Mouse (Mus musculus) kidney, adult 2 months (tissue): Measurements from ENCODE around the gene Ankrd52. TPM values are rescaled to one million over a fixed set of nuclear protein-coding genes. Genes with fewer than 3 reads are reported as not detected.
A peak's percentile ranks its signal among the peaks of the same experiment; 100 is the strongest.
"Not testable (repeated sequence)": the region's sequence is repeated elsewhere in the genome, so short reads cannot be mapped to it uniquely, and the experiment has no call there.

ENCODE experiments used
- DNase-seq: peaks from one replicate; pipeline ENCODE4 v3.0.0; 2021
- H3K27ac ChIP-seq: fragments of 200-500 bp; 2 replicates; pipeline ENCODE4 v1.5.1; 2012; ENCODE audit warnings: low read depth, low read length, control low read depth, inconsistent platforms; ENCODE audit not compliant: insufficient read depth
- H3K27me3 ChIP-seq: fragments of 200-500 bp; replicated peaks from 2 replicates; pipeline ENCODE4 v1.6.1; 2012; ENCODE audit warnings: mild to moderate bottlenecking, moderate library complexity, low read length, inconsistent platforms; ENCODE audit not compliant: control insufficient read depth, insufficient read depth
- H3K36me3 ChIP-seq: fragments of 200-500 bp; 2 replicates; pipeline ENCODE4 v1.6.1; 2012; ENCODE audit warnings: mild to moderate bottlenecking, moderate library complexity, low read length, inconsistent platforms; ENCODE audit not compliant: control insufficient read depth, insufficient read depth
- H3K4me1 ChIP-seq: fragments of 200-500 bp; 2 replicates; pipeline ENCODE4 v1.6.1; 2011; ENCODE audit warnings: low read length; ENCODE audit not compliant: control insufficient read depth, insufficient read depth
- H3K4me3 ChIP-seq: fragments of 200-500 bp; 2 replicates; pipeline ENCODE4 v1.5.1; 2011; ENCODE audit warnings: mild to moderate bottlenecking, low read depth, low read length, control low read depth; ENCODE audit not compliant: insufficient read depth
- CTCF ChIP-seq: fragments of 200-500 bp; conservative IDR thresholded peaks from 2 replicates; pipeline ENCODE4 v1.5.1; 2011; ENCODE audit warnings: low read depth, mild to moderate bottlenecking, control low read depth, low read length, moderate library complexity, mixed read lengths; ENCODE audit not compliant: insufficient read depth, insufficient read length
- POLR2A ChIP-seq: fragments of 200-500 bp; IDR thresholded peaks from one replicate; pipeline ENCODE4 v1.6.1; 2011; ENCODE audit warnings: low read depth, low read length, control low read depth
- WGBS: fragments of 180-500 bp; shearing (Covaris S2); methylation state at CpG from one replicate; pipeline ENCODE4 v1.1.7; 2018; 5-methylcytosine and 5-hydroxymethylcytosine counted together
- polyA plus RNA-seq: library from polyadenylated mRNA; depleted of rRNA; stranded (reverse); fragments of >200 nt; gene quantifications from 2 replicates; pipeline ENCODE4 v1.2.3, GENCODE M21; 2012; rRNA removed

Gene Ankrd52
- 21.5 and 22.5 TPM in 2 replicates for polyA plus RNA-seq

GRCm38 (mm10) chr10:128376455-128377211, at the start of gene Ankrd52:
Gene Ankrd52 (plus strand): TSS chr10:128377115.
- Histone ChIP-seq H3K27me3 (no peaks in the 10 kb centered on the region), H3K4me1 (peaks cover 12% of the 10 kb centered on the region), H3K4me3 (peak within 1 kb of the TSS; percentile 90), H3K36me3 (no peaks in the 10 kb centered on the region), H3K27ac (peak within 1 kb of the TSS; percentile 90)
- peak; percentile 19 for TF ChIP-seq POLR2A
- TF ChIP-seq CTCF, result peak; percentile 49
- peak; percentile 89 for DNase-seq
- WGBS, result under 1% methylated on average over 70 of the region's 73 CpGs

GRCm38 (mm10) chr10:128327610-128328009, 49.3 kb upstream of the Ankrd52 start:
- H3K27me3 ChIP-seq, result no peaks in the 10 kb centered on the region
- TF ChIP-seq POLR2A (no peak), CTCF (peak; percentile 35)
- H3K36me3 ChIP-seq, result peaks cover 2% of the 10 kb centered on the region; the same call in 1 of the 2 replicates
- H3K4me3 ChIP-seq, result no peak overlapping the region
- H3K27ac ChIP-seq, result no peak overlapping the region
- WGBS, result 85% methylated on average over 10 of the region's 10 CpGs
- H3K4me1 ChIP-seq, result peaks cover 6% of the 10 kb centered on the region; the same call in 1 of the 2 replicates
- DNase-seq, result no peak

GRCm38 (mm10) chr10:128332358-128333249, 44.3 kb upstream of the Ankrd52 start:
- DNase-seq, H3K27me3 ChIP-seq, H3K27ac ChIP-seq, H3K4me3 ChIP-seq, H3K36me3 ChIP-seq: not testable (repeated sequence)
- H3K4me1 ChIP-seq, result peaks cover 16% of the 10 kb centered on the region
- 75% methylated on average over 6 of the region's 6 CpGs for WGBS

GRCm38 (mm10) chr10:128335582-128335981, 41.3 kb upstream of the Ankrd52 start:
- Histone ChIP-seq H3K4me3 (no peak overlapping the region), H3K4me1 (peaks cover 19% of the 10 kb centered on the region), H3K27ac (peak overlapping the region; percentile 88), H3K36me3 (no peaks in the 10 kb centered on the region), H3K27me3 (no peaks in the 10 kb centered on the region)
- WGBS, result 2% methylated on average over 4 of the region's 4 CpGs
- peak; percentile 80 for TF ChIP-seq CTCF
- TF ChIP-seq POLR2A, result no peak
- DNase-seq, result peak; percentile 84

- Histone ChIP-seq H3K4me3 (no peak overlapping the region), H3K4me1 (peaks cover 19% of the 10 kb centered on the region), H3K27me3 (no peaks in the 10 kb centered on the region), H3K27ac (peak overlapping the region; percentile 88; the same call in 1 of the 2 replicates), H3K36me3 (no peaks in the 10 kb centered on the region)
- WGBS, result 73% methylated on average over 3 of the region's 3 CpGs
- DNase-seq, result peak; percentile 59
- TF ChIP-seq CTCF (no peak), POLR2A (no peak)
These were observed 40.7 kb upstream of the Ankrd52 start for GRCm38 (mm10) chr10:128336195-128336594.

GRCm38 (mm10) chr10:128336597-128336996, 40.3 kb upstream of the Ankrd52 start:
- H3K36me3 ChIP-seq, result no peaks in the 10 kb centered on the region
- 63% methylated on average over 3 of the region's 3 CpGs for WGBS
- H3K4me3 ChIP-seq, result peak overlapping the region; percentile 78; the same call in 1 of the 2 replicates
- TF ChIP-seq POLR2A (no peak), CTCF (no peak)
- peaks cover 19% of the 10 kb centered on the region for H3K4me1 ChIP-seq
- H3K27ac ChIP-seq, result peak overlapping the region; percentile 97
- no peaks in the 10 kb centered on the region for H3K27me3 ChIP-seq
- no peak for DNase-seq
